Mouse (Mus musculus) left cerebral cortex, adult 18-20 months (tissue): ENCODE measurements around the gene Bcl7c. TPM values are rescaled to one million over a fixed set of nuclear protein-coding genes. Genes with fewer than 3 reads are reported as not detected.
"Not testable (repeated sequence)": the region's sequence is repeated elsewhere in the genome, so short reads cannot be mapped to it uniquely, and the experiment has no call there.

Source experiments
- DNase-seq, 2 experiments: peaks; one replicate each; pipeline ENCODE4 v3.0.0; 2021 to 2022; ENCODE audit warnings: low spot score in 2 of 2, mixed read lengths in 1 of 2
- total RNA-seq, 2 experiments: library from RNA; stranded (reverse); gene quantifications; 2 replicates each; pipeline ENCODE4 v1.2.3; 2021

Gene Bcl7c
- total RNA-seq, 2 experiments from 2014 or later: 44.6 to 46.4 TPM

- no peak for DNase-seq
These were observed 59.5 kb downstream of the Bcl7c start for GRCm38 (mm10) chr7:127649206-127649605.

DNA sequence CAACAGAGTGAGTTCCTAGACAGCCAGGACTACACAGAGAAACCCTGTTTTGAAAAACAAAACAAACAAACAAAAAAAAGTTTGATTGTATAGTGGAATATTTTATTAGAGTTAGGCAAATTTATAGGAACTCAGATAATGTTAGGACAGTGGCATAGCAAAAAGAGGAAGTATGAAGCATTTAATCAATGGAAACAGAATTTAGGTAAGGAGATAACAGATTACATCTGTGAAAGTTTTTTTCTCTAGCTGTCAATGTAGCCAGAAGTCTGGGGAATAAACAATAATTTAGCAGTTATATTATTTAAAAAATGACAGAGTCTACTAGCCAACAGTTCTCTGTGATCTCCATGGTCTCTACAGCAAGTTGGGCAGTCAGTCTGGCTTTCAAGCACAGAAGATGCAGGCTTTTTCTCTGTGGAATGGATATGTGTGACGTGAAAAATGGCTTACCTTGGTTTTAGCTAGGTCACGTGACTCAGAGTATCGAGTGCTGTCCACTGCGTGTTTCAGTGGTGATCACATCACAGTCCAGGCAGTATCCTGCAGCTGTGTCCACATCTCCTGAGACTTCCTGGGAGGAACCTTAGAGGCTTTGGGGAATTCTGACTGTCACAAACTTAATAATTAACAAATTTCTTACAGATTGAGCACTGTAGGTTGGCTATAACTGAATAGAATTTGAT lies 60.1 kb downstream of the Bcl7c start:
- no peak for DNase-seq

DNA sequence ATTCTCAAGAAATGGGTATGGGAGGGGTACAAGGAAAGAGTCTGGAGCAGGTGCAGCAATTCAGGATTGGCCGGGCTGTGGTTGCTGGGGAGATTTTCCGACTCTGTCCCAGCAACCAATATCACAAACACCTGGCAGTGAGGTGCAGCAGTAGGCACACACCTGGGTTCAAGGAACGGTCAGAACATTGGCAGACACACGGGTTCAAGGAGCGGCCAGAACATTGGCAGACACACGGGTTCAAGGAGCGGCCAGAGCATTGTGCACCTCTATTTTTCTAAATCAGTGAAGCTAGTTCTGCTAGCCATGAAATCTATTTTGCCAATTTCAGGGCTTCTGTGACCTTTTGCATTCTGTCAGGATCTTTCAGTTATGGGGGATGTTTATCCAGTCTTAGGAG lies 61.2 kb downstream of the Bcl7c start:
- DNase-seq: not testable (repeated sequence)

- no peak for DNase-seq
These were observed 62.4 kb downstream of the Bcl7c start for GRCm38 (mm10) chr7:127646363-127646762.

DNA sequence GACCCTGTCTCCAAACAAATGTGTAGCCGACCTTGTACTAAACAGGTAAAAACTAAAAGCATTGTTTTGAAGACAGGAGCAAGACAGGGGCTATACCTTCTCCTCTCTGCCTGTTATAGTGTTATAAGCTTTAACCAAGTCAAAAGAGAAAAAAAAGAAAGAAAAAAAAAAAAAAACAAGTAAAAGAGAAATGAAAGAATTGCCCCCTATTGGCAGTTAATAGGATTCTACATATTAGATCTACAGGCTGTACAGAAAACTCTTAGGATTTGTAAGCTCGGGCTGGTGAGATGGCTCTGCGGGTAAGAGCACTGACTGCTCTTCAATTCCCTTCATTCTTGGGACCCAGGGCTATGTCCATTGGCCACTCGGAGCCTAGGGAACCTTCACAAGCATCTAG lies 66.5 kb downstream of the Bcl7c start:
- DNase-seq: no peak

GRCm38 (mm10) chr7:127641260-127641659 lies 67.5 kb downstream of the Bcl7c start:
- peak in 1 of 2 experiments; percentile 12 for DNase-seq

- DNase-seq: peak; percentile 79 to 83
These were observed 71.8 kb downstream of the Bcl7c start for GRCm38 (mm10) chr7:127636963-127637362.

DNA sequence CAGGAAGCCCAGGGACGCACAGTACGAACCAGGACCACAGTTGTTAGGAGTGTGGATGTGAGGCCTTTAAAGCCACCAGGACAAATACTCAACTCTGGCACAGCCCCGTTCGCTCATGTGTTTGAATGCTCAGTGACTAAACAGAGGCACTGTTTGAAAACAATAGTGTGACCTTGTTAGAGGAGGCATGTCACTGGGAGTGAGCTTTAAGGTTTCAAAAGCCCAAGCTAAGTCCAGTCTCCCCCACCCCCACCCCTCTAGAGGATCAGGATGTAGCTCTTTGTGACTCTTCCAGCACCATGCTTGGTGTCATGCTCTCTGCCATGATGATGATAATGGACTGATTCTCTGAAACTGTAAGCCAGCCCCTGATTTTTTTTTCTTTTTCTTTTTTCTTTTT lies 77.3 kb downstream of the Bcl7c start:
- DNase-seq: no peak

DNA sequence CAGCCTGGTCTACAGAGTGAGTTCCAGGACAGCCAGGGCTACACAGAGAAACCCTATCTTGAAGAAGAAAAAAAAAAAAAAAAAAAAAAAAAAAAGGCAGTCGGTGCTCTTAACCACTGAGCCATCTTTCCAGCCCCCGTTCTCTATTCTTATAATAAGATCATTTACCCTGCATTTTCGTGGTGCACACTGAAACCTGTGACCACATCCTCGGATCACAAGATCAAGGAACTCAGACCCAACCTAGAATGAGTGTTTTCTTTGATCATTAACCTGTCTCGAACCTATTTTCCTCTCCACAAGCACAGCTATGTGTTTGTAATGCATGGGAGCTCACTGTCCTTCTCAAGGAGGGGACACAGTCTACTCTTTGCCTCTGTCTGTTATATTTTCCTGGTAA lies 80.1 kb downstream of the Bcl7c start:
- no peak for DNase-seq

- DNase-seq: no peak
These were observed 82.3 kb downstream of the Bcl7c start for GRCm38 (mm10) chr7:127626471-127626870.

- no peak for DNase-seq
These were observed 82.7 kb downstream of the Bcl7c start for GRCm38 (mm10) chr7:127626039-127626438.

GRCm38 (mm10) chr7:127618402-127618801 lies 90.3 kb downstream of the Bcl7c start:
- DNase-seq: not testable (repeated sequence)

GRCm38 (mm10) chr7:127617962-127618361 lies 90.8 kb downstream of the Bcl7c start:
- no peak for DNase-seq

DNA sequence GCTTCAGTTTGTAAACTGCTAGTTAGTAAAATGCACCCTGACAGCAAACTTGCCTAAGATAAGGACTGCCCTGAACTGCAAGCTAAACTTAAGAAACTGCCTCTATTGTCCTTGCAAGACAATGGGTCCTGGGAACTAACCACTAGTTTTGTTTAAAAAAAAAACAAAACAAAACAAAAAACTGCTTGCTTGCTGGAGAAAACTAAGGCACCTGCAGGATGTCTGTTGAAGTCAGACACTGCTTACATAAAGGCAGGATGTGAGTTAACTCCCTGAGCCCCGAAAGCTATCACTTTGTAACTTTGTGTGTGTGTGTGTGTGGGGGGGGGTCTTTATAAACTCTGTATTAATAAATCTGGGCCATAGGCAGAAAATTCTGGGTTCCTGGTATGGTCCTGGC lies 91.9 kb downstream of the Bcl7c start:
- DNase-seq: no peak

GRCm38 (mm10) chr7:127616336-127616735 lies 92.4 kb downstream of the Bcl7c start:
- DNase-seq: no peak

DNA sequence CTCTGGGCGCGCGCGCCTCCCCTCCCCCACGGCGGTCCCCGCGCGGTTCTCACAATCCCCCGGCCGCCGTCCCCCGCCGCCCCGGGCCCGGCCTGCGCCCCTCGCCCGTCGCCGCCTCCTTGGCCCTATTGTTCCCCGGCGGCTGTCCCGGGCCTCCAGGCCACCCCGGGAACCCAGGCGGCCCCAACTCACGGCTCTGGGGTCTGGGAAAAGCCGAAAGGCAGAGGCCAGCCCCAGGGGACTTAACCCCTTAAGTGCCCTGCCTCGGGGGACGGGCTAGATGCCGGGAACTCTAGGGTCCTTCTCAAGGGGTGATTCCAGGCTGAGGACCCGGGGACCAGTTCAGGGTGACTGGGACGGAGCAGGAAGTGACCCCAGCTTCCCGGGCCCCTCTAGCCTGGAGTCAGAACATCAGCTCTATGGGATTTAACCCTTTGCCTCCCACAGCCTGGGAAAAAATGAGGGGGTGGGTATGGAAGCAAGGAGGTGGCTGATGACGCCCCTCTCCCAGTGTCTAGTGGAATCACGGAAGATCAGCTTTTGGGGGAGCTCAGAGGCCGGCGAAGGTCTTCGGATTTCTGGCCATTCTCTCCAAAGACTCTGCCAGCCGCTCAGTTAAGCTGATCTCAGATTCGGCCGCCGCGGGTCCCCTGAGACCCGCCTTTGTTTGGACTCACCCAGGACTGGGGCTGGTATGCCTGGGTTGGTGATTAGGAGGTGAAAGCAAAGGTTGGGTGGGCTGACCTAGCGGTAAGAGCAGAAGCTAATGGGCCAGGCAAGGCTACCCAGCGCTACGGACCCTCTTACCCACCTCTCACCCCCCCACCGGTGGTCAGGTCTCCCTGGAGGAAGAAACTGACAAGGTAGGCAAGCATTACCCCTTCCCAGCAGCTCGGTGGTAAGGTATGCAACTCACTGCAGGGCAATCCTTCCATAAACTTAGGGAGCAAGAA lies 93.6 kb downstream of the Bcl7c start, which contains the start of gene Zfp629:
TSS of gene Zfp629 (minus strand) at position 907 of the 953 bp plus-strand sequence.
- peak; percentile 65 to 70 for DNase-seq

DNA sequence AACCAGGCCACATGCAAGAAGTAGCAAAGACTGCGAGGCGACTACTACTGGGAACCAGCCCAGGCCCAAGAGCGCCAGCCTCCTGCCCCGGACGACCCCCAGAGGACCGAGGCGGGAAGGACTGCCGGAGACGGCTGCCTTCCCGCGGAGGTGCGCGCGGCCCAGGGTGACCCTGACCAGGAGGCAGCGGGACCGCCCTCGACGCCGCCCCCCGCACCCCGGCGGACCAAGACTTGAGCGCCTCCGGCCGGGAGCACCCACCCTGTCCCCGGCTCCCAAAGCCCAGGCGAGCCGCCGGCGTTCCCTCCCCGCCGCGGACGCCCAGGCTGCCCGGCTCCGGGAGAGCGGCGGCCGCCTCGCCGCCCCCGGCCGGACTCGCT lies 94.2 kb downstream of the Bcl7c start:
- peak in 1 of 2 experiments; percentile 31 for DNase-seq

DNA sequence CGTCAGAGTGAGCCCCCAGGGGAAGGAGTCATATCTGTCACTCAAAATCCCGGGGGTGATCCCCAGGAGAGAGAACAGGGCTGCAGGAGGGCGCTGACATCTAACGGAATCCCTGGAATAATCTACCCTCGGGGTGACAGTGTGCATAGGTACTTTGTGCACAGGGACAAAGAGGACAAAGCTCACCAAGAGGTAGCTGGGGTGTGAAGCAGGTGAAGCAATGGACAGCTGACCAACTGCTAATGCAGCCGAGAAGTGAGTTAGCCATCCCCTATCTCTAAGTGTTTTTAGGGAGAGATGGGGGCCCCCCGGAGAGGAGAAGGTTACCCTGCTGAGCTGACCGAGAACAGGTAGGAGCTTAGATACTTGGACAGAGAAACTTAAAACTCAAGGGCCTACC lies 94.6 kb downstream of the Bcl7c start:
- DNase-seq: no peak

- DNase-seq: no peak
These were observed 95.2 kb downstream of the Bcl7c start for GRCm38 (mm10) chr7:127613501-127613900.

DNA sequence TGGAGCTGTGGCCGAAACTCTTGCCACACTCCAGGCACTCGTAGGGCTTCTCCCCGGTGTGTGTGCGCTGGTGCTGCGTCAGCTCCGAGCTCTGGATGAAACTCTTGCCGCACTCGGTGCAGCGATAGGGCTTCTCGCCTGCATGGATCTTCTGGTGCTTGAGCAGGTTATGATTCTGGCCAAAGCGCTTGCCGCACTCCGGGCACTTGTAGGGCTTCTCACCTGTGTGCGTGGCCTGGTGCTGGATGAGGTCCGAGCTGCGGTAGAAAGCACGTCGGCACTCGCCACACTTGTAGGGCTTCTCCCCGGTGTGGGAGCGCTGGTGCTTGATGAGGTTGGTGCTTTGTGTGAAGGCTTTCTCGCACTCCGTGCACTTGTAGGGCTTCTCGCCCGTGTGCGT lies 97.2 kb downstream of the Bcl7c start:
- DNase-seq: no peak
